Mouse (Mus musculus) cerebellum, adult 9-10 months (tissue): ENCODE data around the gene H2-Q7.
"Not testable (repeated sequence)": the region's sequence is repeated elsewhere in the genome, so short reads cannot be mapped to it uniquely, and the experiment has no call there.

Experiments used
- DNase-seq: peaks from one replicate; pipeline ENCODE4 v3.0.0; 2022

The H2-Q7 gene

DNA sequence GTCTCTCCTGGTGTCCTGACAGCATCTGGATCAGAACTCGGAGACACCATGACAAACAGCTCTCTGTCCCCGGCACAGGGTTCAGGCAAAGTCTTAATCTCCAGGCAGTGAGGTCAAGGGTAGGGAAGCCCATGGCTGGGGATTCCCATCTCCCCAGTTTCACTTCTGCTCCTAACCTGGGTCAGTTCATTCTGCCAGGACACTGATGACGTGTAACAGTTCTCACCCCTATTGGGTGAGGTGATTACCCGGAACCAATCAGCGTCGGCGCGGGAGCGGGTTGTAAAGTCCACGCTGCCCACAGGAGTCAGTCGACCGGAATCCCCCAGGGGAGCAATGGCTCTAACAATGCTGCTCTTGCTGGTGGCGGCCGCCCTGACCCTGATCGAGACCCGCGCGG, at the start of gene H2-Q7:
Gene H2-Q7, plus strand, starts transcription at position 271 of the 400 bp plus-strand sequence.
- DNase-seq, result peak; percentile 39

- DNase-seq, result not testable (repeated sequence)
Observed at GRCm38 (mm10) chr17:35389796-35390195, 49.2 kb upstream of the H2-Q7 start.

DNA sequence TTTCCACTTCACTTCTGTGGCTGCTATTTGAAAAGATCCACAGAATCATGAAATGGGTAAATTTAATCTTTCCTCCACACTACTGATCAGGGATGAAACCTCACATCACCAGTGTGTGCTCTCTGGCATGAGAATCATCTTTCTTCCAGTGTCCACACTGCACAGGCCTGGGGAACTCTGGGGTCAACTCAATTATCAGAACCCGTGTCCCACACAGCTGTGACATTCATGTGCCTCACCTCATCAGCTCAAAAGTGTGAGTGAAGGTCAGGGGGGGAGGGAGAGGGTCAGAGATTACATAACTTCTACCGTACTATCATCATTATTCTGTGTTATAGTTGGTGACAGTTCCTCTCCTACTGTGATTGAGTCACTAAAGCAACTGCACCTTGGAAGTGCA, 46.3 kb upstream of the H2-Q7 start:
- not testable (repeated sequence) for DNase-seq

DNA sequence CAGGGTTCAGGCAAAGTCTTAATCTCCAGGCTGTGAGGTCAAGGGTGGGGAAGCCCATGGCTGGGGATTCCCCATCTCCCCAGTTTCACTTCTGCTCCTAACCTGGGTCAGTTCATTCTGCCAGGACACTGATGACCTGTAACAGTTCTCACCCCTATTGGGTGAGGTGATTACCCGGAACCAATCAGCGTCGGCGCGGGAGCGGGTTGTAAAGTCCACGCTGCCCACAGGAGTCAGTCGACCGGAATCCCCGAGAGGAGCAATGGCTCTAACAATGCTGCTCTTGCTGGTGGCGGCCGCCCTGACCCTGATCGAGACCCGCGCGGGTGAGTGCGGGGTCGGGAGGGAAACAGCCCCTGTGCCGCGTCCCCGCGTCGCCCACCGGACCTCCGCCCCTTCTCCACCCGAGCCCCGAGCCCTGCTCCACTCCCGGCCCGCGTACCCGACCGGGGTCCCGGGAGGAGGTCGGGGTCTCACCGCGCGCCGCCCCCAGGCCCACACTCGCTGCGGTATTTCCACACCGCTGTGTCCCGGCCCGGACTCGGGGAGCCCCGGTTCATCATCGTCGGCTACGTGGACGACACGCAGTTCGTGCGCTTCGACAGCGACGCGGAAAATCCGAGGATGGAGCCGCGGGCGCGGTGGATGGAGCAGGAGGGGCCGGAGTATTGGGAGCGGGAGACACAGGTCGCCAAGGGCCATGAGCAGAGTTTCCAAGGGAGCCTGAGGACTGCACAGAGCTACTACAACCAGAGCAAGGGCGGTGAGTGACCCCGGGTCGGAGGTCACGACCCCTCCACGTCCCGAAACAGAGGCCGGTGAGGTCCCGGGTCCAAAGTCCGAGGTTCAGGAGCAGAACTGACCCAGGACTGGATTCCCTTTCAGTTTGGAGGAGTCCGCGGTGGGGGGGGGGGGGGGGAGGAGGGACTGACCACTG, 44.8 kb upstream of the H2-Q7 start:
- DNase-seq, result not testable (repeated sequence)

- not testable (repeated sequence) for DNase-seq
Observed at GRCm38 (mm10) chr17:35396956-35397355, 42.0 kb upstream of the H2-Q7 start.

- not testable (repeated sequence) for DNase-seq
Observed at GRCm38 (mm10) chr17:35413057-35413456, 25.9 kb upstream of the H2-Q7 start.

- not testable (repeated sequence) for DNase-seq
Observed at GRCm38 (mm10) chr17:35415273-35416129, 23.5 kb upstream of the H2-Q7 start.

DNA sequence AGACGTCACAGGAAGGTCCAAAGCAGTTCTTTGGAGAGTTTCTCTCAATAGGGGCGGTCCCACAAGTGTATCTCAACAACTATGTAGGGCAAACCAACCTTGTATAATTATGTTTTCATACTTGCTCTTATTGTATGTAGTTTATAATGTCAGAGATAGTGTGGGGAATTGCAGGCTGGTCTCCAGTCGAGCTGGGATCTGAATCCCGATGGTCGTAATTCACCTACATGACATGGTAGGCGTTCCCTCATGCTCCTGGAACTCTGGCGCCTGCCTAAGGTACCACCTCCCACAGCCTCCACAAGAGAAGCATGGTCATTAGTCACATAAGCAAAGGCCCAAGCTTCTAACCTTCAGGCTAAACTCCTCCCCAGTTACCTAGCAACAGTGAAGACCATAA, 20.2 kb upstream of the H2-Q7 start:
- DNase-seq, result no peak

- not testable (repeated sequence) for DNase-seq
Observed at GRCm38 (mm10) chr17:35419564-35419963, 19.4 kb upstream of the H2-Q7 start.

DNA sequence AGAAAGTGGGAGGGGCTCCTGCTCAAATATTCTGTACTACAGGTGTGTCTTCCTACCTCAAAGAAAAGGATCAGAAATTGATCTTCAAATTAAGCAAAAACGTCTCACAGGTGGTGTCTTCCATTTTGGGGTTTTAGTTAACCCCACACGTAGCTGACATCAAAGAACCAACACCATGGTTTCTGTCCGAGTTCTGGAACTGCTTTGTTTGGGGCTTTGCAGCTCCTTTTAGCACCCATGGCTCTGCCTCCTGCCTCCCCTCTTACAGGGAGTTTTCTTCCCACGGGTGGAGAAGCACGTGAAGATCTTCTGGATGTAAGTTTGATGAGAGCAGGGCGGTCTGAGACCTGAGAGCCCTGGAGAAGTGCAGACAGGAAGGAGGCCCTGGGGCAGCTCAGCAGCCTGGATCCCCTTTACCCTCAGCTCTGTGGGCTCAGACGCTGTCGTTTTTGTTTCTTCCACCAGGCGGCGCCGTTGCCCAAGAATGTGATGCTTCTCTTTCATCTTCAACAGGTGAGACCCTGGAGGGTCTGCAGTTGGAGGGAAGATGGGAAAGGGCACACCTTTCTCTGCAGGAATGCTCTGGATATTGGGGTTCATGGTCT, 18.6 kb upstream of the H2-Q7 start:
- DNase-seq, result not testable (repeated sequence)

GRCm38 (mm10) chr17:35421331-35421730, 17.6 kb upstream of the H2-Q7 start:
- DNase-seq, result not testable (repeated sequence)

DNA sequence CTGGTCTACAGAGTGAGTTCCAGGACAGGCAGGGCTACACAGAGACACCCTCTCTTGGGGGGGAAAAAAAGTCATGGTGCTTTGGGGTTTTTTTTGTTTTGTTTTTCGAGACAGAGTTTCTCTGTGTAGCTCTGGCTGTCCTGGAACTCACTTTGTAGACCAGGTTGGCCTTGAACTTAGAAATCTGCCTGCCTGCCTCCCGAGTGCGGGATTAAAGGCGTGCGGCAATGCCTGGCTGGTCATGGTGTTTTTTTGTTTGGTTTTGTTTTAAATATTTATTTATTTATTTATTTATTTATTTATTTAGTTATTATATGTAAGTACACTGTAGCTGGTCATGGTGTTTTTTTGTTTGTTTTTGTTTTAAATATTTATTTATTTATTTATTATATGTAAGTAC, 16.6 kb upstream of the H2-Q7 start:
- DNase-seq, result not testable (repeated sequence)

DNA sequence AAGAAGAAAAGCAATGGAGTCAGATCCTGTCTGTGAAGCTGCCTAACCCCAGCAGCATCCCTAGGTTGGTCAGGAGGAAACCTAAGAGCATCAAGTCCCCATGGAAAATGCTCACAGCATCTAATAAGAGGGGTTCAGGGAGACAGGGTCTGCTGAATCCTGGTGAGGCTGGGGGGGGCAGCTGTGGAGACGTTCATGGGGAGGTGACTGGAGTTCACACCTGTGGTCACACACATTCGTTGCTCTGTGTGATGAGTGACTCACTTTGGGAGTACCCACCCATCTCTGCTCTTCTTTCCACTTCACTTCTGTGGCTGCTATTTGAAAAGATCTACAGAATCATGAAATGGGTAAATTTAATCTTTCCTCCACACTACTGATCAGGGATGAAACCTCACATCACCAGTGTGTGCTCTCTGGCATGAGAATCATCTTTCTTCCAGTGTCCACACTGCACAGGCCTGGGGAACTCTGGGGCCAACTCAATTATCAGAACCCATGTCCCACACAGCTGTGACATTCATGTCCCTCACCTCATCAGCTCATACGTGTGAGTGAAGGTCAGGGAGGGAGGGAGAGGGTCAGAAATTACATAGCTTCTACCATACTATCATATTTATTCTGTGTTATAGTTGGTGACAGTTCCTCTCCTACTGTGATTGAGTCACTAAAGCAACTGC, 15.7 kb upstream of the H2-Q7 start:
- DNase-seq, result not testable (repeated sequence)

DNA sequence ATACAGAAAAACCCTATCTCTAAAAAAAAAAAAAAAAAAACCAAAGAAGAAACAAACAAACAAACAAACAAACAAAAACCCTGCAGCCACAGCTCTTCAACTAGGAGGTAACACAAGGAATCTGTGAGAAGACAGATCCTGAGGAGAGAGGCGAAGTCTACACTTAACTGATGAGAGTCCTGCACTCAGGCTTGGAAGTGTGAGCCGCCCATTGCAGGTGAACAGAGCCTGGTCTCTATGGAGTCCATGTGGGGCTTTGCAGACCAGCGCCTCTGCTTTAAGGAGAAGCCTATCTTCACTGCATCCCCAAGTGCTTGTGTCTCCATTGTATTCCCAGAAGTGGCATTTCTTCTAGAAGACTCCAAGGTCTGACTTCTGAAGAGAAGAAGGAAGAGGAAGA, 14.8 kb upstream of the H2-Q7 start:
- not testable (repeated sequence) for DNase-seq

DNA sequence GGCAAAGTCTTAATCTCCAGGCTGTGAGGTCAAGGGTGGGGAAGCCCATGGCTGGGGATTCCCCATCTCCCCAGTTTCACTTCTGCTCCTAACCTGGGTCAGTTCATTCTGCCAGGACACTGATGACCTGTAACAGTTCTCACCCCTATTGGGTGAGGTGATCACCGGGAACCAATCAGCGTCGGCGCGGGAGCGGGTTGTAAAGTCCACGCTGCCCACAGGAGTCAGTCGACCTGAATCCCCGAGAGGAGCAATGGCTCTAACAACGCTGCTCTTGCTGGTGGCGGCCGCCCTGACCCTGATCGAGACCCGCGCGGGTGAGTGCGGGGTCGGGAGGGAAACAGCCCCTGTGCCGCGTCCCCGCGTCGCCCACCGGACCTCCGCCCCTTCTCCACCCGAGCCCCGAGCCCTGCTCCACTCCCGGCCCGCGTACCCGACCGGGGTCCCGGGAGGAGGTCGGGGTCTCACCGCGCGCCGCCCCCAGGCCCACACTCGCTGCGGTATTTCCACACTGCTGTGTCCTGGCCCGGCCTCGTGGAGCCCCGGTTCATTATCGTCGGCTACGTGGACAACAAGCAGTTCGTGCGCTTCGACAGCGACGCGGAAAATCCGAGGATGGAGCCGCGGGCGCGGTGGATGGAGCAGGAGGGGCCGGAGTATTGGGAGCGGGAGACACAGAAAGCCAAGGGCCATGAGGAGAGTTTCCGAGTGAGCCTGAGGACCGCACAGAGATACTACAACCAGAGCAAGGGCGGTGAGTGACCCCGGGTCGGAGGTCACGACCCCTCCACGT, 14.1 kb upstream of the H2-Q7 start, which contains the start of gene H2-Q6:
Gene H2-Q6, plus strand, starts transcription at position 227 of the 793 bp plus-strand sequence.
- DNase-seq, result peak; percentile 18

DNA sequence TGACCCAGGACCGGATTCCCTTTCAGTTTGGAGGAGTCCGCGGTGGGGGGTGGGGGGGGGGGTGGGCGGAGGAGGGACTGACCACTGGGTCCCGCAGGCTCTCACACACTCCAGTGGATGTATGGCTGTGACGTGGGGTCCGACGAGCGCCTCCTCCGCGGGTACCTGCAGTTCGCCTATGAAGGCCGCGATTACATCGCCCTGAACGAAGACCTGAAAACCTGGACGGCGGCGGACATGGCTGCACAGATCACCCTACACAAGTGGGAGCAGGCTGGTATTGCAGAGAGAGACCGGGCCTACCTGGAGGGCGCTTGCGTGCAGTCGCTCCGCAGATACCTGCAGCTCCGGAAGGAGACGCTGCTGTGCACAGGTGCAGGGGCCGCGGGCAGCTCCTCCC, 13.5 kb upstream of the H2-Q7 start:
- not testable (repeated sequence) for DNase-seq

DNA sequence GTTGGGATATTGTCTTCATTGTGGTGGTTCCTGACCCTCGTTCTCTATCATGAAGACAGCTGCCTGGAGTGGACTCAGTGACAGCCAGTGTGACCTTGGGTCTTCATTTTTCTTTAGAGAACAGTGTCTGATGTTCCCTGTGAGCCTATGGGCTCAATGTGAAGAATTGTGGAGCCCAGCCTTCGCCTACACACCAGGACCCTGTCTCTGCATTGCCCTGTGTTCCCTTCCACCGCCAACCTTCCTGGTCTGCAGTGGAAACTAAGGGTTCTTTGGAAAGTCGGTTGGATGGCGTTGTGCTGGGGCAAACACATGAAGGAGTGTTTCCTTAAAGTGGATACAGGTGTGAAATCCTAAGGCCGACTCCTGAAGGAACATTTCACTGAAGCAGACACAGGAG, 10.1 kb upstream of the H2-Q7 start:
- DNase-seq, result not testable (repeated sequence)

GRCm38 (mm10) chr17:35430671-35431070, 8.3 kb upstream of the H2-Q7 start:
- not testable (repeated sequence) for DNase-seq

GRCm38 (mm10) chr17:35432167-35432566, 6.8 kb upstream of the H2-Q7 start:
- not testable (repeated sequence) for DNase-seq

GRCm38 (mm10) chr17:35434836-35435235, 4.1 kb upstream of the H2-Q7 start:
- DNase-seq, result not testable (repeated sequence)

DNA sequence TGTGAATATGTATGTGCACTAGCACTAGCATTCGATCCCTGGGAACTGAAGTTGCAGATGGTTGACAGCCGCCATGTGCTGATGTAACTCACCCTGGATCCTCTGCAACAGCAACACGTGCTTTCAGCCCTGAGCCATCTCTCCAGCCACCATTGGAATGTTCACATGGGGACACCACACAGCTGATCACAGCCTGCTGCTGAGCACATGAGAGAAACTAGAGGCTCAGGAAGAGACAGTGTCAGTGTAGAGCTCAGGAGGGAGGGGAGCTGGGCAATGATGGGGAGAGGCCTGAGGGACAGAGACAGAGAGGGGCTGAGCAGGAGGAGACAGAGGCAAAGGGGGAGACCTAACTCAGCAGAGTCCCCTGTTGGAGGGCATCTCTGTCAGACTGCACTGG, 3.4 kb upstream of the H2-Q7 start:
- not testable (repeated sequence) for DNase-seq
